Mouse (Mus musculus): Measurements from ENCODE around the gene Sgk2. TPM values are rescaled to one million over a fixed set of nuclear protein-coding genes. Genes with fewer than 3 reads are reported as not detected.
A peak's percentile ranks its signal among the peaks of the same experiment; 100 is the strongest.
"Not testable (repeated sequence)": the region's sequence is repeated elsewhere in the genome, so short reads cannot be mapped to it uniquely, and the experiment has no call there.

Gene Sgk2
- polyA plus RNA-seq, 1 experiment from 2014 or later = 1.2 TPM

GRCm38 (mm10) chr2:163049116-163049515, 62.0 kb downstream of the Sgk2 start:
- no peak overlapping the region for H3K27ac ChIP-seq
- H3K9ac ChIP-seq = no peak overlapping the region
- no peak for ATAC-seq (ENCODE audit: insufficient read depth, low FRiP score, low read depth)
- no peaks in the 10 kb centered on the region for H3K9me3 ChIP-seq
- no peaks in the 10 kb centered on the region for H3K27me3 ChIP-seq (replicated peaks)
- H3K4me2 ChIP-seq = no peak overlapping the region
- no peak overlapping the region for H3K4me3 ChIP-seq (replicated peaks)
- 0 out of 2 replicates have a peak, but pooled peaks cover 5% of the 10 kb centered on the region for H3K4me1 ChIP-seq
- 91% methylated on average over 2 of the region's 2 CpGs for WGBS
- peaks cover 17% of the 10 kb centered on the region; the same call in 1 of the 2 replicates for H3K36me3 ChIP-seq

GRCm38 (mm10) chr2:163051691-163052090, 64.6 kb downstream of the Sgk2 start:
- H3K4me3 ChIP-seq (replicated peaks) = no peak overlapping the region
- H3K9me3 ChIP-seq = no peaks in the 10 kb centered on the region
- H3K9ac ChIP-seq = no peak overlapping the region
- H3K27ac ChIP-seq = no peak overlapping the region
- no peak overlapping the region for H3K4me2 ChIP-seq
- WGBS = 63% methylated on average over 1 of the region's 1 CpGs
- H3K27me3 ChIP-seq (replicated peaks) = no peaks in the 10 kb centered on the region
- ATAC-seq (ENCODE audit: insufficient read depth, low FRiP score, low read depth) = no peak
- peaks cover 19% of the 10 kb centered on the region for H3K4me1 ChIP-seq
- H3K36me3 ChIP-seq = 0 out of 2 replicates have a peak, but pooled peaks cover 4% of the 10 kb centered on the region

GRCm38 (mm10) chr2:163052101-163052500, 65.0 kb downstream of the Sgk2 start:
- Histone ChIP-seq H3K4me3 (replicated peaks) (no peak overlapping the region), H3K9me3 (no peaks in the 10 kb centered on the region), H3K36me3 (0 out of 2 replicates have a peak, but pooled peaks cover under 1% of the 10 kb centered on the region)

GRCm38 (mm10) chr2:163052826-163053225, 65.7 kb downstream of the Sgk2 start:
- Histone ChIP-seq H3K4me2 (no peak overlapping the region), H3K9ac (no peak overlapping the region), H3K36me3 (no peaks in the 10 kb centered on the region), H3K27me3 (replicated peaks) (no peaks in the 10 kb centered on the region), H3K27ac (no peak overlapping the region), H3K9me3 (no peaks in the 10 kb centered on the region), H3K4me1 (peaks cover 19% of the 10 kb centered on the region), H3K4me3 (replicated peaks) (no peak overlapping the region)
- 74% methylated on average over 4 of the region's 4 CpGs for WGBS
- no peak for ATAC-seq (ENCODE audit: insufficient read depth, low FRiP score, low read depth)

More at GRCm38 (mm10) chr2:163052101-163052500, 65.0 kb downstream of the Sgk2 start:
- no peak for ATAC-seq (ENCODE audit: insufficient read depth, low FRiP score, low read depth)
- H3K4me2 ChIP-seq = no peak overlapping the region
- no peak overlapping the region for H3K27ac ChIP-seq
- peaks cover 19% of the 10 kb centered on the region for H3K4me1 ChIP-seq
- no peaks in the 10 kb centered on the region for H3K27me3 ChIP-seq (replicated peaks)
- WGBS = 42% methylated on average over 4 of the region's 4 CpGs
- H3K9ac ChIP-seq = no peak overlapping the region

GRCm38 (mm10) chr2:163054335-163054840, 67.3 kb downstream of the Sgk2 start, which contains the start of gene Mybl2:
Gene Mybl2 (plus strand): TSS chr2:163054687.
- Histone ChIP-seq H3K27me3 (replicated peaks) (no peaks in the 10 kb centered on the region), H3K9ac (peak within 1 kb of the TSS; percentile 47), H3K4me3 (replicated peaks) (peak within 1 kb of the TSS; percentile 76), H3K4me2 (peak within 1 kb of the TSS; percentile 100), H3K36me3 (no peaks in the 10 kb centered on the region), H3K4me1 (peaks cover 19% of the 10 kb centered on the region), H3K9me3 (no peaks in the 10 kb centered on the region), H3K27ac (peak within 1 kb of the TSS; percentile 70)
- peak; percentile 100 for ATAC-seq (ENCODE audit: insufficient read depth, low FRiP score, low read depth)
- under 1% methylated on average over 48 of the region's 48 CpGs for WGBS

- WGBS = 0% methylated on average over 36 of the region's 38 CpGs
- no peak; the same call in 1 of the 2 replicates for ATAC-seq (ENCODE audit: insufficient read depth, low FRiP score, low read depth)
- no peaks in the 10 kb centered on the region for H3K27me3 ChIP-seq (replicated peaks)
These were observed 67.9 kb downstream of the Sgk2 start for GRCm38 (mm10) chr2:163054891-163055494.

GRCm38 (mm10) chr2:163055715-163056114, 68.6 kb downstream of the Sgk2 start:
- Histone ChIP-seq H3K4me3 (replicated peaks) (peak overlapping the region; percentile 76), H3K9ac (no peak overlapping the region), H3K4me2 (peak overlapping the region; percentile 100), H3K27me3 (replicated peaks) (no peaks in the 10 kb centered on the region), H3K4me1 (peaks cover 19% of the 10 kb centered on the region), H3K27ac (no peak overlapping the region), H3K36me3 (no peaks in the 10 kb centered on the region), H3K9me3 (no peaks in the 10 kb centered on the region)
- 19% methylated on average over 5 of the region's 5 CpGs for whole genome bisulfite sequencing
- no peak for ATAC-seq (ENCODE audit: insufficient read depth, low FRiP score, low read depth)

More at GRCm38 (mm10) chr2:163054891-163055494, 67.9 kb downstream of the Sgk2 start:
- H3K27ac ChIP-seq = peak overlapping the region; percentile 70
- peak overlapping the region; percentile 47 for H3K9ac ChIP-seq
- H3K4me2 ChIP-seq = peak overlapping the region; percentile 100
- H3K4me3 ChIP-seq (replicated peaks) = peak overlapping the region; percentile 76
- H3K9me3 ChIP-seq = no peaks in the 10 kb centered on the region
- no peaks in the 10 kb centered on the region for H3K36me3 ChIP-seq
- H3K4me1 ChIP-seq = peaks cover 19% of the 10 kb centered on the region

- H3K27me3 ChIP-seq (replicated peaks) = no peaks in the 10 kb centered on the region
- H3K36me3 ChIP-seq = no peaks in the 10 kb centered on the region
- no peak overlapping the region for H3K4me3 ChIP-seq (replicated peaks)
- no peak overlapping the region for H3K9ac ChIP-seq
- ATAC-seq (ENCODE audit: insufficient read depth, low FRiP score, low read depth) = no peak
- H3K9me3 ChIP-seq = no peaks in the 10 kb centered on the region
- peak overlapping the region; percentile 100; the same call in 1 of the 2 replicates for H3K4me2 ChIP-seq
- H3K27ac ChIP-seq = no peak overlapping the region
- peaks cover 19% of the 10 kb centered on the region for H3K4me1 ChIP-seq
- WGBS = 76% methylated on average over 9 of the region's 9 CpGs
These were observed 69.5 kb downstream of the Sgk2 start for GRCm38 (mm10) chr2:163056584-163056983.

- not testable (repeated sequence) for H3K4me3 ChIP-seq (replicated peaks); H3K27ac ChIP-seq; H3K36me3 ChIP-seq; ATAC-seq (ENCODE audit: insufficient read depth, low FRiP score, low read depth); H3K9ac ChIP-seq; H3K27me3 ChIP-seq (replicated peaks); H3K4me2 ChIP-seq; H3K9me3 ChIP-seq
- peaks cover 15% of the 10 kb centered on the region for H3K4me1 ChIP-seq
- 82% methylated on average over 7 of the region's 7 CpGs for WGBS
These were observed 71.9 kb downstream of the Sgk2 start for GRCm38 (mm10) chr2:163058981-163059380.

- Histone ChIP-seq H3K27ac (no peak overlapping the region), H3K27me3 (replicated peaks) (no peaks in the 10 kb centered on the region), H3K4me3 (replicated peaks) (no peak overlapping the region), H3K4me2 (no peak overlapping the region), H3K4me1 (peaks cover 6% of the 10 kb centered on the region; the same call in 1 of the 2 replicates), H3K9ac (no peak overlapping the region), H3K9me3 (no peaks in the 10 kb centered on the region), H3K36me3 (0 out of 2 replicates have a peak, but pooled peaks cover 5% of the 10 kb centered on the region)
- 76% methylated on average over 6 of the region's 6 CpGs for WGBS
- no peak for ATAC-seq (ENCODE audit: insufficient read depth, low FRiP score, low read depth)
These were observed 73.5 kb downstream of the Sgk2 start for GRCm38 (mm10) chr2:163060630-163061029.

GRCm38 (mm10) chr2:163061203-163062118, 74.3 kb downstream of the Sgk2 start:
- Histone ChIP-seq H3K9ac (no peak overlapping the region), H3K36me3 (0 out of 2 replicates have a peak, but pooled peaks cover 5% of the 10 kb centered on the region), H3K4me3 (replicated peaks) (no peak overlapping the region), H3K27me3 (replicated peaks) (no peaks in the 10 kb centered on the region), H3K4me2 (no peak overlapping the region), H3K9me3 (no peaks in the 10 kb centered on the region), H3K27ac (no peak overlapping the region), H3K4me1 (no peaks in the 10 kb centered on the region)
- 76% methylated on average over 8 of the region's 8 CpGs for WGBS
- ATAC-seq (ENCODE audit: insufficient read depth, low FRiP score, low read depth) = no peak
